Comparison of ENCODE assay signal across 24 mouse cellular contexts in the genomic region with DNA sequence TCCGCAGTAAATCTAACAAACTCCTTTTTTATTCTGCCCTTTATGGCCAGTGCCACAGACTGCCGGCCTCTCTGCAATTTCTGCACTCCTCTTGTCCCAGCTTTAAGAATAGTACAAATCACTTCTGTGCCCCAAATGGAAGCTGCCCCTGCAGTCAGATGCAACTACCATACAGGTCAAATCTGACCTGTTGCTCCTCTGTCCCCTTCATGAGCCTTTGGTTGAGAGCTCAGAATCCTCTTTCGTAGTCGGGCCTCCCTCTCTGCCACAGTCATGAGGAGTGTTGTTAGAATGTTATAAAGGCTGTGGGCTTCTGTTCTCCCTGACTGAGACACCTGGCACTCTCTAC. TPM values are rescaled to one million over a fixed set of nuclear protein-coding genes. Genes with fewer than 3 reads are reported as not detected.
DNase-seq lines count a peak whose midpoint lies in the region; ATAC-seq and TF ChIP-seq lines count a peak whose summit lies in the region.
"Had no signal": no experiment of that assay in that cellular context is flagged by ENCODE, and none has a peak within 500 bp of the region (broad histone marks: within the 10 kb centered on the region; RNA-seq: fewer than 3 reads in every experiment).

No protein-coding gene starts in this region.

- TF ChIP-seq EP300 in heart, postnatal 0 days (IDR thresholded peaks at IDR 0.05; ENCODE audit: low read depth) = no peak

- intact Hi-C loops in left cerebral cortex, postnatal 14 days (cut with DNase I) = loop anchor here (5.0 kb wide), 1 partner anchor 39 kb away; the partner anchor contains the start of gene Ciao2b

- H3K9ac ChIP-seq in heart, embryonic 11.5 days (ENCODE audit: low read depth, low read length) = peak overlapping the region; percentile 1; the same call in 1 of the 2 replicates
- H3K9ac ChIP-seq in midbrain, embryonic 11.5 days (ENCODE audit: low read length) = no peak overlapping the region
- no peak overlapping the region for H3K9ac ChIP-seq in midbrain, embryonic 13.5 days (replicated peaks)
- H3K9ac ChIP-seq in heart, postnatal 0 days (replicated peaks; ENCODE audit: low read depth, low read length) = 0 out of 2 replicates have a peak overlapping the region, but pooled peaks have one; percentile 20
- H3K9ac ChIP-seq: embryonic facial prominence, embryonic 12.5 days; hindbrain, embryonic 12.5 days; liver, postnatal 0 days; midbrain, embryonic 12.5 days; stomach, embryonic 15.5 days had no signal

- H3K9me3 ChIP-seq in heart, embryonic 11.5 days (replicated peaks; ENCODE audit: control insufficient read depth, low read length) = no peaks in the 10 kb centered on the region
- no peaks in the 10 kb centered on the region for H3K9me3 ChIP-seq in midbrain, embryonic 11.5 days (ENCODE audit: control insufficient read depth, low read length)
- H3K9me3 ChIP-seq in midbrain, embryonic 13.5 days = no peaks in the 10 kb centered on the region
- no peaks in the 10 kb centered on the region for H3K9me3 ChIP-seq in heart, postnatal 0 days (replicated peaks; ENCODE audit: control insufficient read depth, low read length)
- H3K9me3 ChIP-seq: embryonic facial prominence, embryonic 12.5 days; G1E; hindbrain, embryonic 12.5 days; midbrain, embryonic 12.5 days; stomach, embryonic 15.5 days had no signal

- H3K27me3 ChIP-seq in heart, embryonic 11.5 days (ENCODE audit: control insufficient read depth, insufficient read depth, low read length) = no peaks in the 10 kb centered on the region
- H3K27me3 ChIP-seq in midbrain, embryonic 11.5 days (ENCODE audit: control insufficient read depth, insufficient read depth, low read length) = no peaks in the 10 kb centered on the region
- H3K27me3 ChIP-seq in midbrain, embryonic 13.5 days = peaks cover 10% of the 10 kb centered on the region
- H3K27me3 ChIP-seq in heart, postnatal 0 days (ENCODE audit: control insufficient read depth, insufficient read depth, low read length) = no peaks in the 10 kb centered on the region
- H3K27me3 ChIP-seq: embryonic facial prominence, embryonic 12.5 days; stomach, embryonic 15.5 days had no signal

- 43% methylated on average over 4 of the region's 4 CpGs for WGBS in heart, embryonic 11.5 days (ENCODE audit: insufficient replicate concordance)
- 71% methylated on average over 4 of the region's 4 CpGs for WGBS in midbrain, embryonic 11.5 days
- WGBS in midbrain, embryonic 13.5 days = 65% methylated on average over 4 of the region's 4 CpGs
- WGBS in heart, postnatal 0 days = 36% methylated on average over 4 of the region's 4 CpGs

- ATAC-seq in heart, embryonic 11.5 days (replicated peaks; ENCODE audit: insufficient number of reproducible peaks, low FRiP score, low TSS enrichment) = no peak
- no peak for ATAC-seq in midbrain, embryonic 11.5 days (ENCODE audit: low FRiP score)
- ATAC-seq in midbrain, embryonic 13.5 days = no peak
- no peak for ATAC-seq in heart, postnatal 0 days (ENCODE audit: insufficient read depth, low read depth)

- H3K4me3 ChIP-seq in heart, embryonic 11.5 days (ENCODE audit: low read depth, low read length) = no peak overlapping the region
- no peak overlapping the region for H3K4me3 ChIP-seq in midbrain, embryonic 11.5 days (ENCODE audit: low read depth, low read length)
- no peak overlapping the region for H3K4me3 ChIP-seq in midbrain, embryonic 13.5 days (replicated peaks)
- H3K4me3 ChIP-seq in heart, postnatal 0 days (ENCODE audit: low read depth, low read length) = no peak overlapping the region
- H3K4me3 ChIP-seq: myocyte had no signal

- no peak for DNase-seq in heart, adult 9 months (ENCODE audit: low spot score in 2 of 2)
- DNase-seq in midbrain, embryonic 11.5 days (ENCODE audit: low spot score, missing footprints) = peak; percentile 81
- no peak for DNase-seq in heart, postnatal 0 days (ENCODE audit: low spot score)
- no peak for DNase-seq in left cerebral cortex, postnatal 14 days (ENCODE audit: low spot score in 2 of 2)
- no peak for DNase-seq in left cerebral cortex, adult 9 months (ENCODE audit: low spot score in 2 of 2)

- H3K4me1 ChIP-seq in heart, embryonic 11.5 days (ENCODE audit: control insufficient read depth, insufficient read depth, low read length) = peaks cover 41% of the 10 kb centered on the region
- H3K4me1 ChIP-seq in midbrain, embryonic 11.5 days (ENCODE audit: control insufficient read depth, insufficient read depth, low read length) = no peaks in the 10 kb centered on the region
- H3K4me1 ChIP-seq in midbrain, embryonic 13.5 days (replicated peaks) = peaks cover 9% of the 10 kb centered on the region
- H3K4me1 ChIP-seq in heart, postnatal 0 days (ENCODE audit: control insufficient read depth, insufficient read depth) = peaks cover 38% of the 10 kb centered on the region

- H3K4me2 ChIP-seq in heart, embryonic 11.5 days = peak overlapping the region; percentile 62
- no peak overlapping the region for H3K4me2 ChIP-seq in midbrain, embryonic 11.5 days
- H3K4me2 ChIP-seq in midbrain, embryonic 13.5 days (replicated peaks) = no peak overlapping the region
- H3K4me2 ChIP-seq in heart, postnatal 0 days (ENCODE audit: low read depth, low read length) = peak overlapping the region; percentile 12; the same call in 1 of the 2 replicates

- TF ChIP-seq CTCF in heart, postnatal 0 days (IDR thresholded peaks at IDR 0.05; ENCODE audit: low read depth) = no peak

- no peaks in the 10 kb centered on the region for H3K36me3 ChIP-seq in heart, embryonic 11.5 days (ENCODE audit: control insufficient read depth, insufficient read depth, low read length)
- H3K36me3 ChIP-seq in midbrain, embryonic 11.5 days (ENCODE audit: control insufficient read depth, insufficient read depth, low read length) = no peaks in the 10 kb centered on the region
- H3K36me3 ChIP-seq in midbrain, embryonic 13.5 days = no peaks in the 10 kb centered on the region
- no peaks in the 10 kb centered on the region for H3K36me3 ChIP-seq in heart, postnatal 0 days (replicated peaks; ENCODE audit: control insufficient read depth, insufficient read depth, low read length)
- H3K36me3 ChIP-seq: embryonic facial prominence, embryonic 12.5 days; hindbrain, embryonic 12.5 days; midbrain, embryonic 12.5 days; stomach, embryonic 15.5 days had no signal

- peak overlapping the region; percentile 82 for H3K27ac ChIP-seq in heart, embryonic 11.5 days (ENCODE audit: low read depth, low read length)
- H3K27ac ChIP-seq in midbrain, embryonic 11.5 days (ENCODE audit: low read depth, low read length) = no peak overlapping the region
- no peak overlapping the region for H3K27ac ChIP-seq in midbrain, embryonic 13.5 days
- H3K27ac ChIP-seq in heart, postnatal 0 days (ENCODE audit: low read depth) = peak overlapping the region; percentile 71
- H3K27ac ChIP-seq: embryonic facial prominence, embryonic 12.5 days; hindbrain, embryonic 12.5 days; kidney, postnatal 0 days; layer of hippocampus, adult 2 months; midbrain, embryonic 12.5 days; stomach, embryonic 15.5 days had no signal

RNA-seq across cellular contexts. Expression of gene Pdp2, which starts 12.0 kb away (rescaled TPM):
- polyA plus RNA-seq in heart, embryonic 11.5 days (2014; fragmentation: Nextera tagmentation; extraction: Ambion mirVana) = 9.5 and 10.2 TPM in 2 replicates
- polyA plus RNA-seq in midbrain, embryonic 11.5 days (2014; fragmentation: Nextera tagmentation; extraction: Ambion mirVana) = 17.2 and 17.3 TPM in 2 replicates
- polyA plus RNA-seq in midbrain, embryonic 13.5 days (2015; fragmentation: Nextera tagmentation; extraction: Ambion mirVana) = 17.4 and 19.8 TPM in 2 replicates
- 4.0 and 4.2 TPM in 2 replicates for total RNA-seq in heart, postnatal 0 days (2014; rRNA removed; ENCODE audit: low replicate concordance)
- 5.7 and 6.1 TPM in 2 replicates for polyA plus RNA-seq in heart, postnatal 0 days (2015; fragmentation: Nextera tagmentation; extraction: Ambion mirVana)
- 1 to 10 TPM; 8.8 to 9.0 TPM for total RNA-seq in left cerebral cortex, postnatal 14 days (2021)

RNA-seq across cellular contexts. Expression of gene Cdh16, which starts 21.0 kb away (rescaled TPM):
- polyA plus RNA-seq in heart, embryonic 11.5 days (2014; fragmentation: Nextera tagmentation; extraction: Ambion mirVana) = 14.5 and 16.4 TPM in 2 replicates
- not detected in 2 replicates for polyA plus RNA-seq in midbrain, embryonic 11.5 days (2014; fragmentation: Nextera tagmentation; extraction: Ambion mirVana)
- polyA plus RNA-seq in midbrain, embryonic 13.5 days (2015; fragmentation: Nextera tagmentation; extraction: Ambion mirVana) = not detected in 2 replicates
- total RNA-seq in heart, postnatal 0 days (2014; rRNA removed; ENCODE audit: low replicate concordance) = 8.3 and 8.9 TPM in 2 replicates
- 11.4 and 13.1 TPM in 2 replicates for polyA plus RNA-seq in heart, postnatal 0 days (2015; fragmentation: Nextera tagmentation; extraction: Ambion mirVana)
- not detected for total RNA-seq in left cerebral cortex, postnatal 14 days (2021)
- total RNA-seq: adrenal gland, postnatal 36 days; common myeloid progenitor, adult 5-6 weeks; gastrocnemius, postnatal 14 days; layer of hippocampus, adult 2 months had no signal
- polyA plus RNA-seq: cerebellum, adult 2 months; embryonic facial prominence, embryonic 12.5 days; forebrain, embryonic 11.5 days; frontal cortex, adult 2 months; G1E; hindbrain, embryonic 12.5 days; inflammation-experienced regulatory T-cells, adult 6 months; limb, embryonic 11.5 days; midbrain, embryonic 12.5 days had no signal

RNA-seq across cellular contexts. Expression of gene Rrad, which starts 27.9 kb away (rescaled TPM):
- 300 and 328 TPM in 2 replicates for polyA plus RNA-seq in heart, embryonic 11.5 days (2014; fragmentation: Nextera tagmentation; extraction: Ambion mirVana)
- 2.2 and 3.1 TPM in 2 replicates for polyA plus RNA-seq in midbrain, embryonic 11.5 days (2014; fragmentation: Nextera tagmentation; extraction: Ambion mirVana)
- polyA plus RNA-seq in midbrain, embryonic 13.5 days (2015; fragmentation: Nextera tagmentation; extraction: Ambion mirVana) = 2.8 and 3.3 TPM in 2 replicates
- 197 and 317 TPM in 2 replicates for total RNA-seq in heart, postnatal 0 days (2014; rRNA removed; ENCODE audit: low replicate concordance)
- polyA plus RNA-seq in heart, postnatal 0 days (2015; fragmentation: Nextera tagmentation; extraction: Ambion mirVana) = 235 and 284 TPM in 2 replicates
- 1 to 10 TPM; 4.8 to 5.1 TPM for total RNA-seq in left cerebral cortex, postnatal 14 days (2021)

RNA-seq across cellular contexts. Expression of gene Ciao2b, which starts 38.5 kb away (rescaled TPM):
- 189 and 199 TPM in 2 replicates for polyA plus RNA-seq in heart, embryonic 11.5 days (2014; fragmentation: Nextera tagmentation; extraction: Ambion mirVana)
- polyA plus RNA-seq in midbrain, embryonic 11.5 days (2014; fragmentation: Nextera tagmentation; extraction: Ambion mirVana) = 95.2 and 95.7 TPM in 2 replicates
- 137 and 141 TPM in 2 replicates for polyA plus RNA-seq in midbrain, embryonic 13.5 days (2015; fragmentation: Nextera tagmentation; extraction: Ambion mirVana)
- total RNA-seq in heart, postnatal 0 days (2014; rRNA removed; ENCODE audit: low replicate concordance) = 132 and 184 TPM in 2 replicates
- 141 and 147 TPM in 2 replicates for polyA plus RNA-seq in heart, postnatal 0 days (2015; fragmentation: Nextera tagmentation; extraction: Ambion mirVana)
- total RNA-seq in left cerebral cortex, postnatal 14 days (2021) = 10 to 100 TPM; 30.7 to 32.1 TPM

Comparison
In these comparisons a context has a peak if more than half of its experiments do, and no peak if none do; other contexts are left out.
1. H3K27ac ChIP-seq: peak in heart, embryonic 11.5 days (single experiment) and heart, postnatal 0 days (single experiment); none in midbrain, embryonic 11.5 days (single experiment) and midbrain, embryonic 13.5 days (single experiment).
2. H3K4me2 ChIP-seq: peak in heart, embryonic 11.5 days (single experiment) and heart, postnatal 0 days (single experiment); none in midbrain, embryonic 11.5 days (single experiment) and midbrain, embryonic 13.5 days (single experiment).
3. H3K9ac ChIP-seq: peak in heart, embryonic 11.5 days (single experiment) and heart, postnatal 0 days (single experiment); none in midbrain, embryonic 11.5 days (single experiment) and midbrain, embryonic 13.5 days (single experiment).
4. RNA of gene Cdh16, which starts 21.0 kb away (polyA plus RNA-seq): 14.5 to 16.4 TPM in heart, embryonic 11.5 days and 11.4 to 13.1 TPM in heart, postnatal 0 days; not detected in midbrain, embryonic 11.5 days and not detected in midbrain, embryonic 13.5 days; every median in the first group is over 10 times any median in the second.
5. RNA of gene Rrad, which starts 27.9 kb away (polyA plus RNA-seq): 300 to 328 TPM in heart, embryonic 11.5 days and 235 to 284 TPM in heart, postnatal 0 days; 2.8 to 3.3 TPM in midbrain, embryonic 13.5 days and 2.2 to 3.1 TPM in midbrain, embryonic 11.5 days; every median in the first group is over 10 times any median in the second.